Mouse (Mus musculus): Measurements from ENCODE around the gene Cyyr1. TPM values are rescaled to one million over a fixed set of nuclear protein-coding genes. Genes with fewer than 3 reads are reported as not detected.
"Not testable (repeated sequence)": the region's sequence is repeated elsewhere in the genome, so short reads cannot be mapped to it uniquely, and the experiment has no call there.

The Cyyr1 gene
- total and polyA plus RNA-seq, 3 experiments, result not detected

DNA sequence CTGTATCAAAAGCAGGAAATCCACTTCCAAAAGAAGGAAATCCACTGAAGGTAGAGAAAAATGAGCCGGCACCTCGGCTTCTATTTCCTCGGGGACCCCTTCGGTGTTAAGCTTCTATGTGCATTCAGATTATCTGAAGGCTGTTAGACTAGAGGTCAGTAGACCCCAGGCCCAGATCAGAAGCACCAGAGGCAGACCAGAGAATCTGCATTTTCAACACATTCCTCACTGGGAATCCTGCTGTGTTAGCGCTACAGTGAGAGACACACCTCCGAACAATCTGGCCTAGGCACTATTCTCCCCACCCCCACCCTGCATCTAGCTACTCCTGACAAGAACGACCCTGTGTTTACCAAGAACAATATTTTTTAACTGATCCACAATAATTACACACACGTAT is 641 bp upstream of the Cyyr1 start:
- no peak for DNase-seq (ENCODE audit: extremely low read depth)

DNA sequence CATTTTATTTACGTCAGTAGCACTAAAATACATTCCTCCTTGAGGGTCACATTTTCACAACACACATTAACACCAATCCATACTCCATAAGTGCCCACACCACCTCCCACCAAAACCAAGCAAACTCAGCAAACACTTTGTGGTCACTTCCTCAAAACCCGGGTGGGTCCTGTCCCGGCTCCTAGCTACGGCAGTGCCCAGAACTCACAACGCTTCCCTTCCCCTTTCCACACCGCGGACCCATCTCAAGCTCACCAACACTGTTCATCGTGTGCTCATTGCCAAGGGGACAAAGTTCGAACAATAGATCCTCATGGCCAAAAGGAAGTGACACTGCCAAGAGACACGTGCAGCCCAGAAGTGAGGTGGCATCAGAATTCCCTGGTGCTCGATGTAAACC is 1.2 kb downstream of the Cyyr1 start:
- in situ Hi-C loops (cut with MboI; ENCODE audit: low pct_ligation_motif_present, low pct_unique_long_range_greater_than_20kb, low sequenced_read_pairs); H3K4me3 ChIP-seq (replicated peaks in 1 of 3; ENCODE audit: low read depth in 2 of 3, low read length in 2 of 3, poor library complexity in 1 of 3); H3K9me3 ChIP-seq (replicated peaks; ENCODE audit: low read length); H3K4me1 ChIP-seq (ENCODE audit: control insufficient read depth in 1 of 2, insufficient read depth in 2 of 2); H3K27me3 ChIP-seq (replicated peaks); H3K9ac ChIP-seq (ENCODE audit: insufficient read depth, low read depth); H3K4me2 ChIP-seq (ENCODE audit: insufficient read depth, low read depth, poor library complexity, severe bottlenecking); dilution Hi-C loops (cut with MboI; ENCODE audit: extremely low pct_ligation_motif_present, extremely low pct_unique_long_range_greater_than_20kb, low sequenced_read_pairs); H3K36me3 ChIP-seq (replicated peaks in 1 of 2; ENCODE audit: control insufficient read depth in 1 of 2, insufficient read depth in 1 of 2, low read length in 1 of 2); DNase-seq (ENCODE audit: extremely low read depth); H3K79me2 ChIP-seq (replicated peaks; ENCODE audit: control insufficient read depth, extremely low read depth, insufficient read depth, poor library complexity, severe bottlenecking); H3K27ac ChIP-seq (ENCODE audit: insufficient read depth, low read depth): not testable (repeated sequence)

More for the DNA sequence above, 641 bp upstream of the Cyyr1 start:
- dilution Hi-C loops (cut with MboI; ENCODE audit: extremely low pct_ligation_motif_present, extremely low pct_unique_long_range_greater_than_20kb, low sequenced_read_pairs), result no loop called here
- TF ChIP-seq BHLHE40 (IDR thresholded peaks at IDR 0.05; ENCODE audit: low read depth, low read length) (no peak), ZMIZ1 (IDR thresholded peaks at IDR 0.05; ENCODE audit: low read depth, low read length) (no peak), USF1 (IDR thresholded peaks at IDR 0.05; ENCODE audit: low read depth, low read length) (no peak), E2F4 (IDR thresholded peaks at IDR 0.05; ENCODE audit: insufficient replicate concordance, low read depth, low read length) (no peak), UBTF (IDR thresholded peaks at IDR 0.05; ENCODE audit: low read depth, low read length) (no peak), POLR2AphosphoS2 (IDR thresholded peaks at IDR 0.05; ENCODE audit: low read depth, low read length) (no peak), ETS1 (conservative IDR thresholded peaks at IDR 0.05; ENCODE audit: low read depth, low read length) (no peak), MAFK (IDR thresholded peaks at IDR 0.05; ENCODE audit: insufficient replicate concordance, low read length) (no peak), CTCF (conservative IDR thresholded peaks at IDR 0.05 in 1 of 2, IDR thresholded peaks at IDR 0.05 in 1 of 2; ENCODE audit: low read depth in 2 of 2, low read length in 2 of 2) (no peak)
- H3K27ac ChIP-seq (ENCODE audit: insufficient read depth, low read depth), result no peak overlapping the region
- H3K4me2 ChIP-seq (ENCODE audit: insufficient read depth, low read depth, poor library complexity, severe bottlenecking), result no peak overlapping the region
- H3K27me3 ChIP-seq (replicated peaks), result no peaks in the 10 kb centered on the region
- no peak overlapping the region for H3K9ac ChIP-seq (ENCODE audit: insufficient read depth, low read depth)
- no peaks in the 10 kb centered on the region for H3K36me3 ChIP-seq (replicated peaks in 1 of 2; ENCODE audit: control insufficient read depth in 1 of 2, insufficient read depth in 1 of 2, low read length in 1 of 2)
- no peaks in the 10 kb centered on the region for H3K79me2 ChIP-seq (replicated peaks; ENCODE audit: control insufficient read depth, extremely low read depth, insufficient read depth, poor library complexity, severe bottlenecking)
- no peak overlapping the region for H3K4me3 ChIP-seq (replicated peaks in 1 of 3; ENCODE audit: low read depth in 2 of 3, low read length in 2 of 3, poor library complexity in 1 of 3)
- in situ Hi-C loops (cut with MboI; ENCODE audit: low pct_ligation_motif_present, low pct_unique_long_range_greater_than_20kb, low sequenced_read_pairs), result no loop called here
- H3K9me3 ChIP-seq (replicated peaks; ENCODE audit: low read length), result no peaks in the 10 kb centered on the region
- peaks cover 0 to 1% of the 10 kb centered on the region in 2 experiments; a peak in 1 of 4 replicates for H3K4me1 ChIP-seq (ENCODE audit: control insufficient read depth in 1 of 2, insufficient read depth in 2 of 2)

DNA sequence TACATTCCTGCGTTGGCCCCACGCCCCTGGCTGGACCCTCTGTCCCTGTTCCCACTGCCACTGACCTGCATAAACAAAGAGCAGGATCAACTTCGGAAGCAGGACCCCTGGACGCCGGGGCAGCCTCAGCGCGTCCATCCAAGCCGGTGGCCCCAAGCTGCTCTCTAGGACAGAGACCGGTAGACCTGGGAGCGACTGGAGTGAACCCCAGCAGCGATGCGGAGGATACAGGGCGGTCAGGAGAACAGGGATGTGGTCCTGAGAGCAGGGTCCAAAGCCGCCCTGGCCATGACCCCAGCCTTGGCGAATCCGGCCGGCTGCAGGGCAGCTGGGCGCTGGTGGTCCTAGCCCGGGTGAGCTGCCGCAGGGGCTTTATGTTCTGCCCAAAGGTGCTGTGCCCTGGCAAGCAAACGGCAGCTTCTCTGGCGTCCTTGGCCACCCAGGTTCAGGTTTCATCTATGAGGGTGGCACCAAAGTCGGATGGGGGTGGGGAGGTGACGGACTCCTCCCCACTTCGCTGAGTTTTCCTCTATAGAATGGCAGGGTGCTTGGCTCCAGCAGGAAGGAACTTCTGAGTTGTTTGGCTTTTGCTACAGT is 3.1 kb downstream of the Cyyr1 start:
- in situ Hi-C loops (cut with MboI; ENCODE audit: low pct_ligation_motif_present, low pct_unique_long_range_greater_than_20kb, low sequenced_read_pairs) (no loop called here), dilution Hi-C loops (cut with MboI; ENCODE audit: extremely low pct_ligation_motif_present, extremely low pct_unique_long_range_greater_than_20kb, low sequenced_read_pairs) (no loop called here)
- no peak overlapping the region for H3K4me2 ChIP-seq (ENCODE audit: insufficient read depth, low read depth, poor library complexity, severe bottlenecking)
- no peaks in the 10 kb centered on the region for H3K36me3 ChIP-seq (replicated peaks in 1 of 2; ENCODE audit: control insufficient read depth in 1 of 2, insufficient read depth in 1 of 2, low read length in 1 of 2)
- no peak for DNase-seq (ENCODE audit: extremely low read depth)
- TF ChIP-seq EP300 (IDR thresholded peaks at IDR 0.05; ENCODE audit: low read length), result no peak
- TF ChIP-seq MAFK (IDR thresholded peaks at IDR 0.05; ENCODE audit: insufficient replicate concordance, low read length), result no peak
- TF ChIP-seq JUND (conservative IDR thresholded peaks at IDR 0.05; ENCODE audit: low read depth, low read length), result no peak
- no peak for TF ChIP-seq SIN3A (IDR thresholded peaks at IDR 0.05; ENCODE audit: low read length)
- TF ChIP-seq GABPA (IDR thresholded peaks at IDR 0.05; ENCODE audit: insufficient replicate concordance, low read depth, low read length), result no peak
- H3K9ac ChIP-seq (ENCODE audit: insufficient read depth, low read depth), result no peak overlapping the region
- H3K79me2 ChIP-seq (replicated peaks; ENCODE audit: control insufficient read depth, extremely low read depth, insufficient read depth, poor library complexity, severe bottlenecking), result no peaks in the 10 kb centered on the region; the same call in 1 of the 2 replicates
- no peaks in the 10 kb centered on the region for H3K9me3 ChIP-seq (replicated peaks; ENCODE audit: low read length)
- no peaks in the 10 kb centered on the region for H3K4me1 ChIP-seq (ENCODE audit: control insufficient read depth in 1 of 2, insufficient read depth in 2 of 2)
- H3K4me3 ChIP-seq (replicated peaks in 1 of 3; ENCODE audit: low read depth in 2 of 3, low read length in 2 of 3, poor library complexity in 1 of 3), result no peak overlapping the region
- H3K27ac ChIP-seq (ENCODE audit: insufficient read depth, low read depth), result no peak overlapping the region
- H3K27me3 ChIP-seq (replicated peaks), result no peaks in the 10 kb centered on the region

All from CH12.LX (cell line).